Mouse (Mus musculus) kidney, embryonic 14.5 days (tissue): ENCODE measurements around the gene Cflar. TPM values are rescaled to one million over a fixed set of nuclear protein-coding genes. Genes with fewer than 3 reads are reported as not detected.

Experiments used
- ATAC-seq: fragments of 200-750 bp; cut with Nextera tagmentation; 2 replicates; pipeline ENCODE4 v1.8.0; 2017; ENCODE audit warnings: moderate number of reproducible peaks, mild to moderate bottlenecking, moderate TSS enrichment, moderate library complexity; ENCODE audit not compliant: low FRiP score, low TSS enrichment
- H3K27ac ChIP-seq: fragments of 300-500 bp; sonication (generic); 2 replicates; pipeline ENCODE4 v1.5.1; 2014; ENCODE audit warnings: low read depth, mild to moderate bottlenecking, low read length, moderate library complexity, mixed read lengths
- H3K27me3 ChIP-seq: fragments of 300-500 bp; sonication (generic); 2 replicates; pipeline ENCODE4 v1.6.1; 2014; ENCODE audit warnings: mild to moderate bottlenecking, low read length; ENCODE audit not compliant: control insufficient read depth, insufficient read depth
- H3K36me3 ChIP-seq: fragments of 300-500 bp; sonication (generic); 2 replicates; pipeline ENCODE4 v1.6.1; 2014; ENCODE audit warnings: low read length, mixed read lengths; ENCODE audit not compliant: control insufficient read depth, insufficient read depth
- H3K4me1 ChIP-seq: fragments of 300-500 bp; sonication (generic); 2 replicates; pipeline ENCODE4 v1.6.1; 2014; ENCODE audit warnings: low read length, mixed read lengths; ENCODE audit not compliant: control insufficient read depth, insufficient read depth
- H3K4me2 ChIP-seq: fragments of 300-500 bp; sonication (generic); replicated peaks from 2 replicates; pipeline ENCODE4 v1.6.1; 2014; ENCODE audit warnings: low read depth, mild to moderate bottlenecking, low read length
- H3K4me3 ChIP-seq: fragments of 300-500 bp; sonication (generic); 2 replicates; pipeline ENCODE4 v1.5.1; 2014; ENCODE audit warnings: mild to moderate bottlenecking, low read length
- H3K9ac ChIP-seq: fragments of 300-500 bp; sonication (generic); 2 replicates; pipeline ENCODE4 v1.6.1; 2014; ENCODE audit warnings: low read depth, mild to moderate bottlenecking, low read length, moderate library complexity
- H3K9me3 ChIP-seq: fragments of 300-500 bp; sonication (generic); 2 replicates; pipeline ENCODE4 v1.6.1; 2016; ENCODE audit warnings: low read length; ENCODE audit not compliant: control insufficient read depth
- WGBS: fragments of 180-500 bp; shearing (Covaris S2); extraction: QIAGEN DNeasy Blood & Tissue Kit; methylation state at CpG from one replicate; pipeline ENCODE4 v1.1.7; 2014; 5-methylcytosine and 5-hydroxymethylcytosine counted together
- polyA plus RNA-seq: library from polyadenylated mRNA; unstranded; fragments of >200 nt; fragmentation: Nextera tagmentation; extraction: Ambion mirVana; gene quantifications from 2 replicates; pipeline ENCODE4 v1.2.1, GENCODE M21; 2014

Gene Cflar
- polyA plus RNA-seq, 1 experiment from 2014 or later = 39.6 TPM

DNA sequence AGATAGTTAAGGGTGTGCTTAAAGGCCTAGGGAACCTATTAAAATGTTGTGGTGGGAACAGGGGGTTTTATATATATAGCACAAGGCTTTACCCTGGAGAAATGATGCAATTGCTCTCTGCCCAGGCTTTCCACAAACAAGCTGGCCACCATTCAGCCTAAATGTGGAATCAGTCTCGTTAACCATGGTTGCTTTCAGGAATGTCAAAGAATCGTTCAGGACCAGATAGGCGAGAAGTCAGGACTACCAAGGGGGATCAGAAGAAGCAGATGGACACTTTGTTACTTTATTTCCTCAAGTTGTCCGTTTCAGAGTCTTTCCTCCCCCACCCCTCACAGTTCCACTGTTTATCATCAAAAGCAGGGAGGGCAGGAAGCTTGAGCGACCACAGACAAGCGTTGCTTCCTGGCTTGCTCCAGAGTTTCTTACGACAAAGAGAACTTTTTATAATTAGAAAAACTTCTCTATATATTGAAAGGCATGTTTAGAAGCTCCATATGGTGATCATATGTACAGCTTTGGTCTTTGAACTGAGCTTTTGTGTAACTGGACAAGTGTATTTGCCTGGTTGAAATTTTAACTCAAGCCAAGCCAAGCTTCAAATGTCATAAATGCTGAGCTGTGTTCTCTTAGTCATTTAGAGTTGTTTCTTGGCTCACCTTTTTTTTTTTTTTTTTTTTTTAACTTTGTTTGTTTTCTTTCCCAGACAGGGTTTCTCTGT, 5.0 kb downstream of the Cflar start:
- Histone ChIP-seq H3K4me3 (no peak overlapping the region), H3K9me3 (no peaks in the 10 kb centered on the region), H3K4me2 (0 out of 2 replicates have a peak overlapping the region, but pooled peaks have one; percentile 11), H3K9ac (peak overlapping the region; percentile 12; the same call in 1 of the 2 replicates), H3K27me3 (no peaks in the 10 kb centered on the region), H3K27ac (peak overlapping the region; percentile 37; the same call in 1 of the 2 replicates), H3K36me3 (peaks cover 23% of the 10 kb centered on the region; the same call in 1 of the 2 replicates), H3K4me1 (peaks cover 10% of the 10 kb centered on the region; the same call in 1 of the 2 replicates)
- no peak for ATAC-seq
- 40% methylated on average over 7 of the region's 7 CpGs for WGBS

DNA sequence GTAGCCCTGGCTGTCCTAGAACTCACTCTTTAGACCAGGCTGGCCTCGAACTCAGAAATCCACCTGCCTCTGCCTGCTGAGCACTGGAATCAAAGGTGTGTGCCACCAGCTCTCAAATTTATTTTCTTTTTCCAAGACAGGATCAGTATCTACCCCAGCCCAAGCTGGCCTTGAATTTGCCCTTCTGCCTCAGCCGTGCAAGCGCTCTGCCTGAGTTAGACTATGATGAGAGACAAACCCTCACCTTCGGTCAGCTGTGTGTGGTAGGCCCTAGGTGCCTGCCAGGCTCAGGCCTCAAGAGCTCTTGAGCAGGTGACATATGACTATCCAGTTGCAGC, 5.5 kb downstream of the Cflar start:
- Histone ChIP-seq H3K9me3 (no peaks in the 10 kb centered on the region), H3K36me3 (peaks cover 23% of the 10 kb centered on the region; the same call in 1 of the 2 replicates), H3K27ac (no peak overlapping the region), H3K9ac (no peak overlapping the region), H3K4me2 (no peak overlapping the region), H3K27me3 (no peaks in the 10 kb centered on the region), H3K4me3 (no peak overlapping the region), H3K4me1 (peaks cover 10% of the 10 kb centered on the region; the same call in 1 of the 2 replicates)
- ATAC-seq = no peak
- WGBS = 95% methylated on average over 4 of the region's 4 CpGs

DNA sequence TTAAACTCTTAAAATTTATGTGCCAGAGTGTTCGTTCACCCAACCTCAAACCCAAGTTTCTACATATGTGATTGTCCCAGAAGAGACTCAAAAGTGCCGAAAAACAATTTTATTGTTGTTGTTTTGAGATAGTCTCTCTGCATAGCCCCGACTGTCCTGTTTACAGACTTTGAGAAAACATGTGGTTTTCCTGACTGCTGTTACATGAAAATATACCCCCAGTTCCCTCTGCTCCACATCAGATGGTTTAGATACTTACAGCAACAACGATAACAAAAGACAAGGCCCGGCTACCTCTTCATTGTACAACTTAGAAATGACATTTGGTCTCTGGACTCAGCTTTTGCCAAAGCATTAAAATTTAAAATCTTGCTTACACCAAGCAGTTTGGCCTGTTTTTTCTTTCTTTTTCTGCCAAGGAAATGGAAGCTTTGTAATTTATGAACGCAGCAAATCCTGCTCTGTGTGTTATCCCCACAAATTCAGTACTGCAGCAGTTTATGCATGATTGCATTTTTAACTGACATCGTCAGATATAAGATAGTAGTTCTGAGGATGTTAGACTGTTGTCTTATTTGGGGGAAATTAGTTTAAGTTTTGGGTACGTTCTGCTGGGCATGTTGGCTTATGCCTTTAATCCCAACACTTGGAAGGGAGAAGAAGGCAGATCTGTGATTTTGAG, 6.4 kb downstream of the Cflar start:
- H3K36me3 ChIP-seq = peaks cover 27% of the 10 kb centered on the region
- peaks cover 10% of the 10 kb centered on the region; the same call in 1 of the 2 replicates for H3K4me1 ChIP-seq
- H3K9me3 ChIP-seq = no peaks in the 10 kb centered on the region
- 91% methylated on average over 8 of the region's 8 CpGs for WGBS
- no peak overlapping the region for H3K27ac ChIP-seq
- H3K4me3 ChIP-seq = no peak overlapping the region
- no peaks in the 10 kb centered on the region for H3K27me3 ChIP-seq
- no peak overlapping the region for H3K9ac ChIP-seq
- ATAC-seq = no peak
- no peak overlapping the region for H3K4me2 ChIP-seq

GRCm38 (mm10) chr1:58719356-58719945, 8.1 kb downstream of the Cflar start:
- Histone ChIP-seq H3K4me1 (peaks cover 16% of the 10 kb centered on the region; the same call in 1 of the 2 replicates), H3K9me3 (no peaks in the 10 kb centered on the region), H3K27ac (no peak overlapping the region), H3K9ac (no peak overlapping the region), H3K4me2 (no peak overlapping the region), H3K4me3 (no peak overlapping the region), H3K27me3 (no peaks in the 10 kb centered on the region), H3K36me3 (peaks cover 27% of the 10 kb centered on the region)
- no peak for ATAC-seq
- WGBS = 74% methylated on average over 7 of the region's 7 CpGs

GRCm38 (mm10) chr1:58720090-58720489, 8.8 kb downstream of the Cflar start:
- peaks cover 27% of the 10 kb centered on the region for H3K36me3 ChIP-seq
- H3K27ac ChIP-seq = no peak overlapping the region
- H3K4me3 ChIP-seq = no peak overlapping the region
- H3K27me3 ChIP-seq = no peaks in the 10 kb centered on the region
- 92% methylated on average over 8 of the region's 8 CpGs for WGBS
- no peak for ATAC-seq
- no peaks in the 10 kb centered on the region for H3K9me3 ChIP-seq
- no peak overlapping the region for H3K9ac ChIP-seq
- H3K4me2 ChIP-seq = no peak overlapping the region
- peaks cover 16% of the 10 kb centered on the region; the same call in 1 of the 2 replicates for H3K4me1 ChIP-seq

- peaks cover 27% of the 10 kb centered on the region for H3K36me3 ChIP-seq
- no peak overlapping the region for H3K4me3 ChIP-seq
- H3K27me3 ChIP-seq = no peaks in the 10 kb centered on the region
- no peaks in the 10 kb centered on the region for H3K9me3 ChIP-seq
- no peak for ATAC-seq
- peaks cover 11% of the 10 kb centered on the region; the same call in 1 of the 2 replicates for H3K4me1 ChIP-seq
- no peak overlapping the region for H3K9ac ChIP-seq
- H3K4me2 ChIP-seq = no peak overlapping the region
- 75% methylated on average over 4 of the region's 4 CpGs for WGBS
- H3K27ac ChIP-seq = no peak overlapping the region
Observed at GRCm38 (mm10) chr1:58720988-58721387, 9.7 kb downstream of the Cflar start.

GRCm38 (mm10) chr1:58722115-58722938, 11.0 kb downstream of the Cflar start:
- peaks cover 6% of the 10 kb centered on the region; the same call in 1 of the 2 replicates for H3K4me1 ChIP-seq
- H3K36me3 ChIP-seq = peaks cover 30% of the 10 kb centered on the region
- H3K9ac ChIP-seq = no peak overlapping the region
- H3K27ac ChIP-seq = no peak overlapping the region
- WGBS = 83% methylated on average over 11 of the region's 11 CpGs
- H3K27me3 ChIP-seq = no peaks in the 10 kb centered on the region
- H3K9me3 ChIP-seq = no peaks in the 10 kb centered on the region
- ATAC-seq = no peak
- H3K4me2 ChIP-seq = no peak overlapping the region
- H3K4me3 ChIP-seq = no peak overlapping the region

DNA sequence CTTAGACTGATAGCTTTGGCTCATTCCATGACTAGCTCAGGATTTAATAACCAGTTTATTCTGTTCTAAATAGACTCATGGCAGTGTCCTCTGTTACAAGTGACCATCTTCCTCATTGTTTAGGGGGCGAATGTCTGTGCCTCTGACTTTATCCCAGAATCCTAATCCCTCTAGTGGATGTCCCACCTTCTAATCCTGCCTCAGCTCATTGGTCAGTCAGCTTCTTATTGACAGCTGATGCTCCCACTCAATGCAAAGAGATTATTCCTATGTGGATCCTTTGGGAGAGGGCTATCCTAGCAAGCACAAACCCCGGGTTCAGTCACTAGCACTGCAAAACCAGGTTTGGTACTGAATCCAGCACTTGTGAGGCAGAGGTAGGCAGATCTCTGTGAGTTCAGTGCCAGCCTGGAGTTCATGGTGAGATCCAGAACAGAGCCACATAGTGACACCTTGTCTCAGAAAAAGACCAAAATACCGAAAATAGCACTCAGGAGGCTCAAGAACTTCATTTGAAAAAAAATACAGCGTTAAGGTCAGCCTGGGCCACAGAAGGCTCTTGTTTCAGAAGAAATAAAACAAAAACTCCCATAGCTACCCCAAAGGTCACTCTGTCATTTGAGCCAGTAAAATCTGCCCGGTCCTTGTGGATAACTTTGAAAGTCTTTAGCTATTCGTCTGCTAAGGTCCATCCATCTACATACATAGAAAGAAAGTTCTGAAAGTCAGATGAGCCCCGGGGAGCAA, 11.9 kb downstream of the Cflar start:
- no peak overlapping the region for H3K4me2 ChIP-seq
- H3K4me3 ChIP-seq = no peak overlapping the region
- H3K4me1 ChIP-seq = peaks cover 6% of the 10 kb centered on the region; the same call in 1 of the 2 replicates
- no peaks in the 10 kb centered on the region for H3K9me3 ChIP-seq
- WGBS = 34% methylated on average over 7 of the region's 7 CpGs
- peaks cover 34% of the 10 kb centered on the region for H3K36me3 ChIP-seq
- no peak overlapping the region for H3K27ac ChIP-seq
- ATAC-seq = no peak; the same call in 1 of the 2 replicates
- no peaks in the 10 kb centered on the region for H3K27me3 ChIP-seq
- 0 out of 2 replicates have a peak overlapping the region, but pooled peaks have one; percentile 18 for H3K9ac ChIP-seq
